Mouse (Mus musculus) hindbrain, embryonic 16.5 days (tissue): ENCODE results near the gene Samd10. TPM values are rescaled to one million over a fixed set of nuclear protein-coding genes. Genes with fewer than 3 reads are reported as not detected.

Experiments
- ATAC-seq: fragments of 200-750 bp; cut with Nextera tagmentation; 2 replicates; pipeline ENCODE4 v1.8.0; 2017; ENCODE audit warnings: moderate TSS enrichment, moderate library complexity
- H3K27ac ChIP-seq: fragments of 300-500 bp; sonication (generic); 2 replicates; pipeline ENCODE4 v1.5.1; 2014; ENCODE audit warnings: low read depth, mild to moderate bottlenecking, control low read depth, low read length, moderate library complexity
- H3K27me3 ChIP-seq: fragments of 300-500 bp; sonication (generic); replicated peaks from 2 replicates; pipeline ENCODE4 v1.6.1; 2014; ENCODE audit warnings: low read length; ENCODE audit not compliant: control insufficient read depth, insufficient read depth
- H3K36me3 ChIP-seq: fragments of 300-500 bp; sonication (generic); 2 replicates; pipeline ENCODE4 v1.6.1; 2014; ENCODE audit warnings: mild to moderate bottlenecking, low read length, moderate library complexity, mixed read lengths; ENCODE audit not compliant: control insufficient read depth, insufficient read depth
- H3K4me1 ChIP-seq: fragments of 300-500 bp; sonication (generic); 2 replicates; pipeline ENCODE4 v1.6.1; 2014; ENCODE audit warnings: low read depth, low read length; ENCODE audit not compliant: control insufficient read depth, insufficient read depth
- H3K4me2 ChIP-seq: fragments of 300-500 bp; sonication (generic); 2 replicates; pipeline ENCODE4 v1.6.1; 2014; ENCODE audit warnings: mild to moderate bottlenecking, low read length, control low read depth, moderate library complexity
- H3K4me3 ChIP-seq: fragments of 300-500 bp; sonication (generic); 2 replicates; pipeline ENCODE4 v1.5.1; 2014; ENCODE audit warnings: mild to moderate bottlenecking, low read length, control low read depth, moderate library complexity
- H3K9ac ChIP-seq: fragments of 300-500 bp; sonication (generic); 2 replicates; pipeline ENCODE4 v1.6.1; 2014; ENCODE audit warnings: low read depth, mild to moderate bottlenecking, control low read depth, low read length, moderate library complexity
- H3K9me3 ChIP-seq: fragments of 300-500 bp; sonication (generic); 2 replicates; pipeline ENCODE4 v1.6.1; 2014; ENCODE audit warnings: mild to moderate bottlenecking, low read length, moderate library complexity; ENCODE audit not compliant: control insufficient read depth
- WGBS: fragments of 180-500 bp; shearing (Covaris S2); extraction: QIAGEN DNeasy Blood & Tissue Kit; methylation state at CpG from one replicate; pipeline ENCODE4 v1.1.7; 2014; 5-methylcytosine and 5-hydroxymethylcytosine counted together
- microRNA-seq: library from miRNA; unstranded; fragments of <30 nt; microRNA quantifications from one replicate; pipeline ENCODE4, GENCODE M21; 2017
- polyA plus RNA-seq: library from polyadenylated mRNA; unstranded; fragments of >200 nt; fragmentation: Nextera tagmentation; extraction: Ambion mirVana; gene quantifications from 2 replicates; pipeline ENCODE4 v1.2.1, GENCODE M21; 2015

The Samd10 gene
- polyA plus RNA-seq, 1 experiment from 2014 or later = 192 TPM

DNA sequence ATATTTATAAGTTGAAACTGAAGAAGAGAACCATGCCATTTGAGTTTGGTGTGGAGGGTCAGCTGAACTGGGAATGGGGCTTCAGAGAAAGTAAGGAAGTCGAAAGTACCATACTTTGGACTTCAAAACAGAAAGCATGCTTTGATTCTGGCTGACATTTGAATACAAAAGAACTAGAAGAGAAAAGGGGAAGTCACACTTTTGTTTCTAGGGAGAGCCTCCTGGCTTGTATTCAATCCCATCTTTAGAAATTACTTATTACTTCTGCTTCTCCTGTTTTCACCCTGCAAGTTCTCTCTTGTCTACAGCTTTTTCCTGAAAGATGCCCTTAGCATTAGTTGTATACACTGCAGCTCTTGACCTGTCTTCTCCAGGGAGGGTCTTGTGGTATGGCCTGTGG, 50.8 kb downstream of the Samd10 start:
- no peaks in the 10 kb centered on the region for H3K4me1 ChIP-seq

GRCm38 (mm10) chr2:181546142-181546541, 52.9 kb downstream of the Samd10 start:
- WGBS = 97% methylated on average over 7 of the region's 7 CpGs
- ATAC-seq = no peak
- no peak overlapping the region for H3K9ac ChIP-seq
- H3K4me3 ChIP-seq = no peak overlapping the region
- H3K4me1 ChIP-seq = no peaks in the 10 kb centered on the region
- H3K4me2 ChIP-seq = no peak overlapping the region
- no peaks in the 10 kb centered on the region for H3K9me3 ChIP-seq
- H3K27me3 ChIP-seq = no peaks in the 10 kb centered on the region
- no peak overlapping the region for H3K27ac ChIP-seq
- peaks cover 32% of the 10 kb centered on the region for H3K36me3 ChIP-seq

More for the DNA sequence above, 50.8 kb downstream of the Samd10 start:
- Histone ChIP-seq H3K36me3 (peaks cover 43% of the 10 kb centered on the region), H3K27me3 (no peaks in the 10 kb centered on the region), H3K27ac (no peak overlapping the region), H3K4me2 (no peak overlapping the region), H3K9ac (no peak overlapping the region), H3K4me3 (no peak overlapping the region), H3K9me3 (no peaks in the 10 kb centered on the region)
- no peak for ATAC-seq
- 71% methylated on average over 1 of the region's 1 CpGs for WGBS

Small RNA genes lying within 50 kb of the gene (microRNA-seq; reads per million reads assigned to microRNA genes)
- gene Mir7006 = not detected

Other genes starting within 250 kb of the Samd10 start
- 75.0 and 83.7 TPM in 2 replicates for gene Zgpat, start 234.3 kb downstream of the Samd10 start, polyA plus RNA-seq
- 83.5 and 87.2 TPM in 2 replicates for gene Arfrp1, start 233.8 kb downstream of the Samd10 start, polyA plus RNA-seq
- 46.4 and 56.5 TPM in 2 replicates for gene Lime1, start 219.1 kb downstream of the Samd10 start, polyA plus RNA-seq
- 19.1 and 22.7 TPM in 2 replicates for gene Zbtb46, start 139.8 kb downstream of the Samd10 start, polyA plus RNA-seq
- 0.09 TPM in 1 of 2 replicates, not detected in the other for gene Abhd16b, start 106.0 kb downstream of the Samd10 start, polyA plus RNA-seq
- 121 and 126 TPM in 2 replicates for gene Tpd52l2, start 102.1 kb downstream of the Samd10 start, polyA plus RNA-seq
- 284 and 286 TPM in 2 replicates for gene Dnajc5, start 78.7 kb downstream of the Samd10 start, polyA plus RNA-seq
- 58.5 and 59.4 TPM in 2 replicates for gene Uckl1, start 14.3 kb downstream of the Samd10 start, polyA plus RNA-seq
- 57.3 and 63.6 TPM in 2 replicates for gene Prpf6, start 7.3 kb downstream of the Samd10 start, polyA plus RNA-seq
- gene Zfp512b, start 6.4 kb downstream of the Samd10 start, polyA plus RNA-seq = 44.9 and 65.1 TPM in 2 replicates
- not detected in 2 replicates for gene Gm29797, start 57.8 kb upstream of the Samd10 start, polyA plus RNA-seq
- gene Sox18, start 72.4 kb upstream of the Samd10 start, polyA plus RNA-seq = 18.0 TPM in 2 replicates
- 47.7 and 50.0 TPM in 2 replicates for gene Tcea2, start 81.1 kb upstream of the Samd10 start, polyA plus RNA-seq
- gene Rgs19, start 94.8 kb upstream of the Samd10 start, polyA plus RNA-seq = 68.9 and 71.9 TPM in 2 replicates
- gene Lkaaear1, start 99.2 kb upstream of the Samd10 start, polyA plus RNA-seq = not detected in 2 replicates
- gene Oprl1, start 115.8 kb upstream of the Samd10 start, polyA plus RNA-seq = 93.8 and 96.3 TPM in 2 replicates
- 11.0 and 12.9 TPM in 2 replicates for gene Myt1, start 164.1 kb upstream of the Samd10 start, polyA plus RNA-seq
- gene Pcmtd2, start 238.6 kb upstream of the Samd10 start, polyA plus RNA-seq = 27.7 and 31.0 TPM in 2 replicates